Mouse (Mus musculus) heart, embryonic 16.5 days (tissue): ENCODE results near the gene Rab3a. TPM values are rescaled to one million over a fixed set of nuclear protein-coding genes. Genes with fewer than 3 reads are reported as not detected.

Experiments
- ATAC-seq: fragments of 200-750 bp; cut with Nextera tagmentation; replicated peaks from 2 replicates; pipeline ENCODE4 v1.8.0; 2017; ENCODE audit warnings: moderate number of reproducible peaks; ENCODE audit not compliant: insufficient read depth, low FRiP score; ENCODE audit errors: extremely low read depth
- H3K27ac ChIP-seq: fragments of 300-500 bp; sonication (generic); 2 replicates; pipeline ENCODE4 v1.5.1; 2014; ENCODE audit warnings: mild to moderate bottlenecking, low read length, control low read depth, moderate library complexity
- H3K27me3 ChIP-seq: fragments of 300-500 bp; sonication (generic); 2 replicates; pipeline ENCODE4 v1.6.1; 2014; ENCODE audit warnings: low read length, mixed read lengths; ENCODE audit not compliant: control insufficient read depth, insufficient read depth
- H3K36me3 ChIP-seq: fragments of 300-500 bp; sonication (generic); 2 replicates; pipeline ENCODE4 v1.6.1; 2014; ENCODE audit not compliant: control insufficient read depth, insufficient read depth
- H3K4me1 ChIP-seq: fragments of 300-500 bp; sonication (generic); 2 replicates; pipeline ENCODE4 v1.6.1; 2014; ENCODE audit warnings: low read length, mixed read lengths; ENCODE audit not compliant: control insufficient read depth, insufficient read depth
- H3K4me2 ChIP-seq: fragments of 300-500 bp; sonication (generic); 2 replicates; pipeline ENCODE4 v1.6.1; 2014; ENCODE audit warnings: low read depth, mild to moderate bottlenecking, control low read depth, low read length
- H3K4me3 ChIP-seq: fragments of 300-500 bp; sonication (generic); 2 replicates; pipeline ENCODE4 v1.5.1; 2014; ENCODE audit warnings: mild to moderate bottlenecking, control low read depth, low read length
- H3K9ac ChIP-seq: fragments of 300-500 bp; sonication (generic); 2 replicates; pipeline ENCODE4 v1.6.1; 2014; ENCODE audit warnings: low read length, control low read depth
- H3K9me3 ChIP-seq: fragments of 300-500 bp; sonication (generic); replicated peaks from 2 replicates; pipeline ENCODE4 v1.6.1; 2016; ENCODE audit warnings: low read length; ENCODE audit not compliant: control insufficient read depth
- WGBS: fragments of 180-500 bp; shearing (Covaris S2); extraction: QIAGEN DNeasy Blood & Tissue Kit; methylation state at CpG from one replicate; pipeline ENCODE4 v1.1.7; 2014; 5-methylcytosine and 5-hydroxymethylcytosine counted together
- polyA plus RNA-seq: library from polyadenylated mRNA; unstranded; fragments of >200 nt; fragmentation: Nextera tagmentation; extraction: Ambion mirVana; gene quantifications from 2 replicates; pipeline ENCODE4 v1.2.1, GENCODE M21; 2015

The Rab3a gene
- polyA plus RNA-seq, 1 experiment from 2014 or later, result 30.0 TPM

- H3K9ac ChIP-seq, result no peak overlapping the region
- no peaks in the 10 kb centered on the region for H3K9me3 ChIP-seq
- no peak overlapping the region for H3K4me2 ChIP-seq
- H3K36me3 ChIP-seq, result no peaks in the 10 kb centered on the region
- no peak for ATAC-seq
- 50% methylated on average over 9 of the region's 9 CpGs for WGBS
- no peak overlapping the region for H3K4me3 ChIP-seq
- H3K27me3 ChIP-seq, result peaks cover 15% of the 10 kb centered on the region
- H3K27ac ChIP-seq, result no peak overlapping the region
- H3K4me1 ChIP-seq, result no peaks in the 10 kb centered on the region
These were observed 34.6 kb upstream of the Rab3a start for GRCm38 (mm10) chr8:70719796-70720270.

- ATAC-seq, result 0 out of 2 replicates have a peak, but pooled peaks have one; percentile 38
- no peaks in the 10 kb centered on the region for H3K9me3 ChIP-seq
- 5% methylated on average over 3 of the region's 3 CpGs for WGBS
- no peak overlapping the region for H3K9ac ChIP-seq
- H3K27me3 ChIP-seq, result peaks cover 15% of the 10 kb centered on the region
- H3K4me2 ChIP-seq, result no peak overlapping the region
- no peaks in the 10 kb centered on the region for H3K36me3 ChIP-seq
- H3K4me3 ChIP-seq, result no peak overlapping the region
- H3K27ac ChIP-seq, result no peak overlapping the region
- no peaks in the 10 kb centered on the region for H3K4me1 ChIP-seq
These were observed 33.7 kb upstream of the Rab3a start for GRCm38 (mm10) chr8:70720739-70721138.

- peaks cover 15% of the 10 kb centered on the region for H3K27me3 ChIP-seq
- WGBS, result 85% methylated on average over 8 of the region's 8 CpGs
- no peak overlapping the region for H3K27ac ChIP-seq
- H3K9me3 ChIP-seq, result no peaks in the 10 kb centered on the region
- no peaks in the 10 kb centered on the region for H3K4me1 ChIP-seq
- H3K9ac ChIP-seq, result no peak overlapping the region
- no peaks in the 10 kb centered on the region for H3K36me3 ChIP-seq
- H3K4me2 ChIP-seq, result no peak overlapping the region
- no peak for ATAC-seq
- H3K4me3 ChIP-seq, result no peak overlapping the region
These were observed 32.9 kb upstream of the Rab3a start for GRCm38 (mm10) chr8:70721601-70722000.

- Histone ChIP-seq H3K4me1 (no peaks in the 10 kb centered on the region), H3K27ac (no peak within 1 kb of the TSS), H3K27me3 (peaks cover 22% of the 10 kb centered on the region), H3K9ac (no peak within 1 kb of the TSS), H3K9me3 (no peaks in the 10 kb centered on the region), H3K36me3 (no peaks in the 10 kb centered on the region), H3K4me2 (no peak within 1 kb of the TSS), H3K4me3 (no peak within 1 kb of the TSS)
- no peak for ATAC-seq
- 54% methylated on average over 7 of the region's 7 CpGs for WGBS
These were observed 30.8 kb upstream of the Rab3a start, which contains the start of gene Pde4c for GRCm38 (mm10) chr8:70723486-70724210. TSS of gene Pde4c (plus strand) at chr8:70723720.

GRCm38 (mm10) chr8:70724216-70724615 lies 30.3 kb upstream of the Rab3a start:
- peaks cover 27% of the 10 kb centered on the region for H3K27me3 ChIP-seq
- ATAC-seq, result no peak
- H3K4me1 ChIP-seq, result no peaks in the 10 kb centered on the region
- no peaks in the 10 kb centered on the region for H3K9me3 ChIP-seq
- no peak overlapping the region for H3K4me3 ChIP-seq
- H3K9ac ChIP-seq, result no peak overlapping the region
- WGBS, result 70% methylated on average over 12 of the region's 12 CpGs
- H3K27ac ChIP-seq, result no peak overlapping the region
- no peaks in the 10 kb centered on the region for H3K36me3 ChIP-seq
- H3K4me2 ChIP-seq, result no peak overlapping the region

- Histone ChIP-seq H3K4me3 (no peak overlapping the region), H3K27me3 (peaks cover 40% of the 10 kb centered on the region)
These were observed 28.6 kb upstream of the Rab3a start for GRCm38 (mm10) chr8:70725792-70726447.

DNA sequence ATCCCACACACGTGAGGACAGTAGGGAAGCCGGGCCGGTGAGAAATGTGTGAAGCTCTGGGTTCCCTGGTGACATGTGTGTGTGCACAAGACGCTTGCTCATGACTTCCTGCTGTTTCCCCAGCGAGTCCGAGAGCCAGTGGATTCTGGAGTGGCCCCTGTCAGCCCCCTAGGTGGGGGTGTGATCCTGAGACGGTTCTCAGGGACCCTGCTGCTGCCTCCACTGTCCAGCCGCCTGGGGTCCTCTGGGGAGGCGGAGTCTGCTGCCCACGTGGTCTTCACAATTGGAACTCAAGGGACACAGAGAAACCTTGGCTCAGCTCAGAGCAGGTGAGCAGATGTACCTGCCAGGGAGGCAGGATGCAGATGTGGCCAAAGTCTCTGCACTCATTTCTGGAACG lies 27.8 kb upstream of the Rab3a start:
- WGBS, result 40% methylated on average over 11 of the region's 11 CpGs
- no peaks in the 10 kb centered on the region for H3K36me3 ChIP-seq
- no peak for ATAC-seq
- no peak overlapping the region for H3K9ac ChIP-seq
- H3K4me1 ChIP-seq, result no peaks in the 10 kb centered on the region
- H3K4me2 ChIP-seq, result no peak overlapping the region
- peaks cover 45% of the 10 kb centered on the region for H3K27me3 ChIP-seq
- no peak overlapping the region for H3K27ac ChIP-seq
- no peaks in the 10 kb centered on the region for H3K9me3 ChIP-seq
- H3K4me3 ChIP-seq, result no peak overlapping the region

More at GRCm38 (mm10) chr8:70725792-70726447, 28.6 kb upstream of the Rab3a start:
- no peak for ATAC-seq
- H3K4me2 ChIP-seq, result no peak overlapping the region
- H3K36me3 ChIP-seq, result no peaks in the 10 kb centered on the region
- no peak overlapping the region for H3K9ac ChIP-seq
- no peaks in the 10 kb centered on the region for H3K9me3 ChIP-seq
- WGBS, result 20% methylated on average over 14 of the region's 14 CpGs
- no peak overlapping the region for H3K27ac ChIP-seq
- H3K4me1 ChIP-seq, result no peaks in the 10 kb centered on the region

DNA sequence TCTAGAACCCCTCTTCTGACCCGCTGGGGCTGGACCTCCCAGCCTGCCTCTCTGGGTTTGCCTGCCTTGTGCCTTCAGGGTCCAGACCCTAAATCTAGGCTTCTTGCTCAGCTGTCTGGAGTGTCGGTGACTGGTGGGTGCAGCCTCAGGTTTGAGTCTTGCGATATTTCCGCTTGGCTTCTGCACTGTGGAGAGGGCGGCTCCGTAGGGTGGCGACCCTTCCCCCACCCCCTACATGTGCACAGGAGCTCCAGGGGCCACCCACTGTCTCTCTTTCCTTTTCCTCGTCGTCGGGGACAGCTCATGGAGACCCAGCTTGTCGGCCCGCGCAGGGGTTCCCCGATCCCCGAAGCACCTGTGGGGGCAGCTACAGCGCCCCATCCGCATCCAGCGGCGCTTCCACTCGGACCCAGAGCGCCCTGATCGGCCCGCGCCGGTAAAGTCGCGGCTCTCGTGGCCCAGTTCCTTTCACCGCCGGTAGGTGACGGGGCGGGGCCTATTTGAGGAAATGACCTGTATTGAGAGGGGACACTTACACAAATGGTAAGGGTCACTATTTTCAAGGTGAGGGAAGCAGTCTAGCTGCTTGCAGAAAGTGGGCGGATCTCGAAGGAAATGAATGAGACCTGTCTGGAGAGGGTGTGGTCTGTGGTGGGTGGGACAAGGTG lies 24.5 kb upstream of the Rab3a start:
- Histone ChIP-seq H3K4me3 (peak overlapping the region; percentile 42), H3K9ac (peak overlapping the region; percentile 45), H3K27me3 (peaks cover 42% of the 10 kb centered on the region), H3K4me2 (peak overlapping the region; percentile 62), H3K4me1 (no peaks in the 10 kb centered on the region), H3K36me3 (no peaks in the 10 kb centered on the region), H3K9me3 (no peaks in the 10 kb centered on the region), H3K27ac (no peak overlapping the region)
- no peak for ATAC-seq
- 5% methylated on average over 34 of the region's 34 CpGs for WGBS

GRCm38 (mm10) chr8:70730956-70731355 lies 23.5 kb upstream of the Rab3a start:
- Histone ChIP-seq H3K9ac (no peak overlapping the region), H3K4me2 (no peak overlapping the region), H3K4me3 (no peak overlapping the region), H3K27ac (no peak overlapping the region), H3K27me3 (peaks cover 42% of the 10 kb centered on the region), H3K36me3 (no peaks in the 10 kb centered on the region), H3K4me1 (no peaks in the 10 kb centered on the region), H3K9me3 (no peaks in the 10 kb centered on the region)
- ATAC-seq, result no peak
- 74% methylated on average over 4 of the region's 4 CpGs for WGBS
